Mouse (Mus musculus): Measurements from ENCODE around the gene Hook2. TPM values are rescaled to one million over a fixed set of nuclear protein-coding genes. Genes with fewer than 3 reads are reported as not detected.

Hook2 gene
- polyA plus RNA-seq (2016; fragmentation: Nextera tagmentation; extraction: Ambion mirVana): 17.7 and 18.7 TPM in 2 replicates

- Histone ChIP-seq H3K9me3 (no peaks in the 10 kb centered on the region), H3K9ac (replicated peaks) (peak within 1 kb of the TSS; percentile 75), H3K27ac (replicated peaks) (peak within 1 kb of the TSS; percentile 65), H3K27me3 (peaks cover 63% of the 10 kb centered on the region), H3K4me2 (replicated peaks) (peak within 1 kb of the TSS; percentile 92), H3K4me3 (peak within 1 kb of the TSS; percentile 59), H3K36me3 (no peaks in the 10 kb centered on the region), H3K4me1 (peaks cover 28% of the 10 kb centered on the region)
- ATAC-seq (ENCODE audit: low FRiP score, low read depth): peak; percentile 92
- WGBS: under 1% methylated on average over 28 of the region's 28 CpGs
Observed at GRCm38 (mm10) chr8:84990349-84990748, at the start of gene Hook2. Gene Hook2 (plus strand): TSS chr8:84990603.

GRCm38 (mm10) chr8:84943699-84944098 is 46.7 kb upstream of the Hook2 start:
- no peak for ATAC-seq (ENCODE audit: low FRiP score, low read depth)
- WGBS: 22% methylated on average over 4 of the region's 4 CpGs
- H3K4me3 ChIP-seq: no peak overlapping the region
- no peak overlapping the region for H3K4me2 ChIP-seq (replicated peaks)
- H3K36me3 ChIP-seq: no peaks in the 10 kb centered on the region
- peaks cover 56% of the 10 kb centered on the region for H3K27me3 ChIP-seq
- no peak overlapping the region for H3K9ac ChIP-seq (replicated peaks)
- no peaks in the 10 kb centered on the region for H3K9me3 ChIP-seq
- H3K4me1 ChIP-seq: peaks cover 29% of the 10 kb centered on the region
- no peak overlapping the region for H3K27ac ChIP-seq (replicated peaks)

- H3K4me1 ChIP-seq: peaks cover 29% of the 10 kb centered on the region
- WGBS: 2% methylated on average over 26 of the region's 26 CpGs
- no peak overlapping the region for H3K27ac ChIP-seq (replicated peaks)
- H3K9ac ChIP-seq (replicated peaks): no peak overlapping the region
- no peaks in the 10 kb centered on the region for H3K9me3 ChIP-seq
- ATAC-seq (ENCODE audit: low FRiP score, low read depth): peak; percentile 57; the same call in 1 of the 2 replicates
- peaks cover 63% of the 10 kb centered on the region for H3K27me3 ChIP-seq
- peak overlapping the region; percentile 99 for H3K4me2 ChIP-seq (replicated peaks)
- no peaks in the 10 kb centered on the region for H3K36me3 ChIP-seq
- peak overlapping the region; percentile 70 for H3K4me3 ChIP-seq
Observed at GRCm38 (mm10) chr8:84944478-84945160, 45.8 kb upstream of the Hook2 start.

GRCm38 (mm10) chr8:84945235-84945632 is 45.2 kb upstream of the Hook2 start:
- peak; percentile 55 for ATAC-seq (ENCODE audit: low FRiP score, low read depth)
- H3K36me3 ChIP-seq: no peaks in the 10 kb centered on the region
- WGBS: 4% methylated on average over 11 of the region's 11 CpGs
- H3K27ac ChIP-seq (replicated peaks): no peak overlapping the region
- H3K4me1 ChIP-seq: peaks cover 29% of the 10 kb centered on the region
- peak overlapping the region; percentile 80; the same call in 1 of the 2 replicates for H3K9ac ChIP-seq (replicated peaks)
- H3K27me3 ChIP-seq: peaks cover 69% of the 10 kb centered on the region
- no peaks in the 10 kb centered on the region for H3K9me3 ChIP-seq
- peak overlapping the region; percentile 70 for H3K4me3 ChIP-seq
- H3K4me2 ChIP-seq (replicated peaks): peak overlapping the region; percentile 99

- Histone ChIP-seq H3K27me3 (peaks cover 75% of the 10 kb centered on the region), H3K4me3 (peak overlapping the region; percentile 70), H3K9me3 (no peaks in the 10 kb centered on the region), H3K36me3 (no peaks in the 10 kb centered on the region), H3K9ac (replicated peaks) (peak overlapping the region; percentile 80), H3K4me1 (peaks cover 29% of the 10 kb centered on the region), H3K27ac (replicated peaks) (peak overlapping the region; percentile 58), H3K4me2 (replicated peaks) (peak overlapping the region; percentile 99)
- WGBS: 0% methylated on average over 38 of the region's 67 CpGs
- peak; percentile 67 for ATAC-seq (ENCODE audit: low FRiP score, low read depth)
Observed at GRCm38 (mm10) chr8:84945633-84946527, 44.5 kb upstream of the Hook2 start.

GRCm38 (mm10) chr8:84946528-84947240 is 43.7 kb upstream of the Hook2 start, which contains the start of gene Rtbdn:
Gene Rtbdn (plus strand): TSS chr8:84946991.
- ATAC-seq (ENCODE audit: low FRiP score, low read depth): 0 out of 2 replicates have a peak, but pooled peaks have one; percentile 44
- peaks cover 82% of the 10 kb centered on the region for H3K27me3 ChIP-seq
- peak within 1 kb of the TSS; percentile 99 for H3K4me2 ChIP-seq (replicated peaks)
- H3K27ac ChIP-seq (replicated peaks): peak within 1 kb of the TSS; percentile 58
- 7% methylated on average over 17 of the region's 17 CpGs for WGBS
- H3K36me3 ChIP-seq: no peaks in the 10 kb centered on the region
- H3K9ac ChIP-seq (replicated peaks): peak within 1 kb of the TSS; percentile 80
- H3K9me3 ChIP-seq: no peaks in the 10 kb centered on the region
- peak within 1 kb of the TSS; percentile 70 for H3K4me3 ChIP-seq
- peaks cover 29% of the 10 kb centered on the region for H3K4me1 ChIP-seq

GRCm38 (mm10) chr8:84947241-84947545 is 43.2 kb upstream of the Hook2 start:
- no peak overlapping the region for H3K4me3 ChIP-seq
- no peaks in the 10 kb centered on the region for H3K36me3 ChIP-seq
- H3K9ac ChIP-seq (replicated peaks): no peak overlapping the region
- H3K4me2 ChIP-seq (replicated peaks): 0 out of 2 replicates have a peak overlapping the region, but pooled peaks have one; percentile 99
- 18% methylated on average over 9 of the region's 9 CpGs for WGBS
- H3K27ac ChIP-seq (replicated peaks): no peak overlapping the region
- H3K9me3 ChIP-seq: no peaks in the 10 kb centered on the region
- no peak for ATAC-seq (ENCODE audit: low FRiP score, low read depth)
- H3K27me3 ChIP-seq: peaks cover 87% of the 10 kb centered on the region
- H3K4me1 ChIP-seq: peaks cover 29% of the 10 kb centered on the region

- no peak overlapping the region for H3K4me2 ChIP-seq (replicated peaks)
- no peaks in the 10 kb centered on the region for H3K36me3 ChIP-seq
- ATAC-seq (ENCODE audit: low FRiP score, low read depth): no peak
- H3K9me3 ChIP-seq: no peaks in the 10 kb centered on the region
- H3K4me1 ChIP-seq: peaks cover 23% of the 10 kb centered on the region
- no peak overlapping the region for H3K4me3 ChIP-seq
- 19% methylated on average over 12 of the region's 12 CpGs for WGBS
- H3K27me3 ChIP-seq: peaks cover 74% of the 10 kb centered on the region
- H3K27ac ChIP-seq (replicated peaks): no peak overlapping the region
- H3K9ac ChIP-seq (replicated peaks): no peak overlapping the region
Observed at GRCm38 (mm10) chr8:84949753-84950152, 40.6 kb upstream of the Hook2 start.

GRCm38 (mm10) chr8:84952612-84953255 is 37.7 kb upstream of the Hook2 start:
- H3K36me3 ChIP-seq: peaks cover 6% of the 10 kb centered on the region
- H3K4me2 ChIP-seq (replicated peaks): no peak overlapping the region; the same call in 1 of the 2 replicates
- ATAC-seq (ENCODE audit: low FRiP score, low read depth): no peak
- no peak overlapping the region for H3K9ac ChIP-seq (replicated peaks)
- 11% methylated on average over 18 of the region's 18 CpGs for WGBS
- peaks cover 47% of the 10 kb centered on the region for H3K27me3 ChIP-seq
- H3K4me3 ChIP-seq: no peak overlapping the region
- no peaks in the 10 kb centered on the region for H3K9me3 ChIP-seq
- H3K27ac ChIP-seq (replicated peaks): no peak overlapping the region
- no peaks in the 10 kb centered on the region for H3K4me1 ChIP-seq

GRCm38 (mm10) chr8:84956768-84957167 is 33.6 kb upstream of the Hook2 start:
- no peaks in the 10 kb centered on the region for H3K9me3 ChIP-seq
- WGBS: 40% methylated on average over 2 of the region's 2 CpGs
- no peak overlapping the region for H3K4me3 ChIP-seq
- peaks cover 10% of the 10 kb centered on the region for H3K27me3 ChIP-seq
- H3K27ac ChIP-seq (replicated peaks): no peak overlapping the region
- no peak overlapping the region for H3K9ac ChIP-seq (replicated peaks)
- H3K4me2 ChIP-seq (replicated peaks): no peak overlapping the region
- peaks cover 27% of the 10 kb centered on the region for H3K36me3 ChIP-seq
- ATAC-seq (ENCODE audit: low FRiP score, low read depth): no peak
- H3K4me1 ChIP-seq: no peaks in the 10 kb centered on the region

GRCm38 (mm10) chr8:84959811-84960210 is 30.6 kb upstream of the Hook2 start:
- Histone ChIP-seq H3K9ac (replicated peaks) (no peak overlapping the region), H3K4me1 (peaks cover 1% of the 10 kb centered on the region), H3K9me3 (no peaks in the 10 kb centered on the region), H3K4me2 (replicated peaks) (no peak overlapping the region), H3K27me3 (no peaks in the 10 kb centered on the region), H3K4me3 (no peak overlapping the region), H3K36me3 (peaks cover 40% of the 10 kb centered on the region), H3K27ac (replicated peaks) (no peak overlapping the region)
- 93% methylated on average over 7 of the region's 7 CpGs for WGBS
- ATAC-seq (ENCODE audit: low FRiP score, low read depth): no peak
